Mouse (Mus musculus) liver, embryonic 13.5 days (tissue): ENCODE data around the gene Fam71e1. TPM values are rescaled to one million over a fixed set of nuclear protein-coding genes. Genes with fewer than 3 reads are reported as not detected.

Experiments
- ATAC-seq: fragments of 200-750 bp; cut with Nextera tagmentation; 2 replicates; pipeline ENCODE4 v1.8.0; 2017; ENCODE audit warnings: low read depth, mild to moderate bottlenecking, moderate number of reproducible peaks, moderate library complexity
- DNase-seq: peaks from one replicate; pipeline ENCODE4 v3.0.0; 2022
- H3K27ac ChIP-seq: fragments of 300-500 bp; sonication (generic); 2 replicates; pipeline ENCODE4 v1.5.1; 2015; ENCODE audit warnings: moderate library complexity, mild to moderate bottlenecking, inconsistent platforms
- H3K27me3 ChIP-seq: fragments of 300-500 bp; sonication (generic); 2 replicates; pipeline ENCODE4 v1.6.1; 2015; ENCODE audit warnings: mild to moderate bottlenecking, inconsistent platforms
- H3K36me3 ChIP-seq: fragments of 300-500 bp; sonication (generic); 2 replicates; pipeline ENCODE4 v1.6.1; 2015; ENCODE audit warnings: mild to moderate bottlenecking, inconsistent platforms
- H3K4me1 ChIP-seq: fragments of 300-500 bp; sonication (generic); replicated peaks from 2 replicates; pipeline ENCODE4 v1.6.1; 2015; ENCODE audit warnings: inconsistent platforms
- H3K4me2 ChIP-seq: fragments of 300-500 bp; sonication (generic); 2 replicates; pipeline ENCODE4 v1.6.1; 2015; ENCODE audit warnings: inconsistent platforms, mild to moderate bottlenecking, moderate library complexity
- H3K4me3 ChIP-seq: fragments of 300-500 bp; sonication (generic); replicated peaks from 2 replicates; pipeline ENCODE4 v1.5.1; 2015; ENCODE audit warnings: mild to moderate bottlenecking, inconsistent platforms
- H3K9ac ChIP-seq: fragments of 300-500 bp; sonication (generic); 2 replicates; pipeline ENCODE4 v1.6.1; 2015; ENCODE audit warnings: mild to moderate bottlenecking, inconsistent platforms
- H3K9me3 ChIP-seq: fragments of 300-500 bp; sonication (generic); replicated peaks from 2 replicates; pipeline ENCODE4 v1.6.1; 2016; ENCODE audit warnings: inconsistent platforms
- WGBS: fragments of 180-500 bp; shearing (Covaris S2); methylation state at CpG from one replicate; pipeline ENCODE4 v1.1.7; 2015; ENCODE audit not compliant: insufficient replicate concordance; 5-methylcytosine and 5-hydroxymethylcytosine counted together
- polyA plus RNA-seq: library from polyadenylated mRNA; unstranded; fragments of >200 nt; fragmentation: Nextera tagmentation; extraction: Ambion mirVana; gene quantifications from 2 replicates; pipeline ENCODE4 v1.2.1, GENCODE M21; 2015

The Fam71e1 gene
- polyA plus RNA-seq, 1 experiment from 2014 or later, result 1.5 TPM

DNA sequence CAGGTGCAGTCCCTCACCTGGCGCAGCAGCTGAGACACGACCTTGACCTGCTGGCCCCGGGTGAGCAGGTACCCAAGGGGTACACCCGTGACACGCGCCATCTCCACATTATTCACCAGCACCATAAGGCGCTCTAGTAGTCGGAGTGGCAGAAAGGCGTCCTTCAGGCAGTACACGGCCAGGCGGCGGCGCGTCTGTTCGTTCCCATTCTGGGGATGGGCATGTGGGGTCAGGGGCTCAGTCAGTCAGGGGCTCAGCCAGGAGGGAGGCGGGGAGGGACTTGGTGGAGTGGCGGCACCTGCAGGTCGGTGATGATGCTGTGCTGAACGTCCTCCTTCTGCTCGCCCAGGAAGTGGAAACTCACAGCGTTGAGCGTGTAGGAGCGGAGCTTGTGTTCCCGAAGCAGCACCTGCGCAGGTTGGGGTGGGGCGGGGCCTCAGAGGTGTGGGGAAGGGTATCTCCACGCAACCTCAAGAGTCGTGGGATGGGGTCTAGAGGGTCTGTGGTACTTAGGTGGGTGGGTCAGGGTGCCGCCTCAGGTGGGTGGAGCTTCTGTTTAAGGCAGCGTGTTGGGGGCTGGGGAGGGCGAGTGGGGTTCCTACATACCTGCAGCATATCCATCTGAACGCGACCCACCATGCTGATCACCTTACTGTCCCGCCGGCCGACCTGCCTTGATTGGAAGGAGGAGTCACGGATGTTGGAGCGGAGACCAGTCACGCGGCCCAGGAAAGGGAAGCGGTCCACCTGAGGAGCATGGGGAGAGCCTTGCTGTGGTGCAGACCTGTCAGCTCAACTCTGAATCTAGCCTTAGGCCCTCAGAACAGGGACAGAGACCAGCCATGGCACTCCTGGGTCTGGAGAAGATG, 42.6 kb downstream of the Fam71e1 start:
- H3K4me2 ChIP-seq, result no peak overlapping the region
- H3K9me3 ChIP-seq, result no peaks in the 10 kb centered on the region
- ATAC-seq, result no peak
- no peaks in the 10 kb centered on the region for H3K4me1 ChIP-seq
- no peaks in the 10 kb centered on the region for H3K27me3 ChIP-seq
- DNase-seq, result no peak
- H3K27ac ChIP-seq, result no peak overlapping the region
- H3K36me3 ChIP-seq, result peaks cover 100% of the 10 kb centered on the region
- H3K4me3 ChIP-seq, result no peak overlapping the region
- 89% methylated on average over 41 of the region's 41 CpGs for WGBS
- no peak overlapping the region for H3K9ac ChIP-seq

DNA sequence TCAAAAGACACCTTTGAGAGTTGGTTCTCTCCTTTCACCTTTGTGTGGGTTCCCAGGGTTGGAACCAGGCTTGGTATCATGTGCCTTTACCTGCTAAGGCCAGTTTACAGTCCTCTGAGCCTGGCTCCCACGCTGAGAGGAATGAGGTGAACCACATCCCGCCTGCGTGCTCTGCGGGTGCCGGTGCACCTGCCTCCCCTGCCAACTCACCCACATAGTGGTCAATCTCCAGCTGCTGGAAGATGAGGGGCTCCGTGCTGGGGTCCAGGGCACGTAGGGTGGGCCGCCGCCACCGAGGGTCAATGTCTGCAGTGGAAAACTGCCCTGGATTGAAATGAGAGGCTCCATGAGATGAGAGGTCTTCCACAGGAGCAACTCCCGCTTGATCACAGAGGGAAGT, 46.2 kb downstream of the Fam71e1 start:
- Histone ChIP-seq H3K4me1 (peaks cover 11% of the 10 kb centered on the region), H3K27me3 (no peaks in the 10 kb centered on the region), H3K27ac (no peak overlapping the region), H3K9ac (no peak overlapping the region), H3K4me3 (no peak overlapping the region), H3K36me3 (peaks cover 88% of the 10 kb centered on the region), H3K4me2 (no peak overlapping the region), H3K9me3 (no peaks in the 10 kb centered on the region)
- 86% methylated on average over 11 of the region's 11 CpGs for WGBS
- ATAC-seq (no peak), DNase-seq (no peak)

DNA sequence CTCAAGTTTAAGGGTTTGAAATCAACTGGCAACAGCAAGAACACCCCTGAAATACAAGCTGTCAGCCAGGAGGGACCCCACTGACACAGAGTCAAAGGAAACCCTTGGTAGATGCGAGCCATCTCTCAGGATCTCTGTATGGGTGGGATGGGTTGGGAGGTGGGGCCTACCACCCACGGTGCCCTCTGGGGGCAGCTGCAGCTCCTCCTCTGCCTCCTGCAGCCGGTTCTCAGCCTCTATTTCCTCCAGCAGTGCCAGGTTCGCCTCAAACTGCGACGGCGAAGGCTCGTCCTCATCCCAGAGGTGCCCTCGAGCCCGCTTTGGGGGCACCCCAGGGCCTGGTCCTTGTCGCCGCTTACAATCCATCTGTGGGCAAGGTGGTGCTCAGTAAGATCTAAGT, 46.7 kb downstream of the Fam71e1 start:
- peaks cover 16% of the 10 kb centered on the region for H3K4me1 ChIP-seq
- H3K9me3 ChIP-seq, result no peaks in the 10 kb centered on the region
- no peak overlapping the region for H3K4me3 ChIP-seq
- no peak overlapping the region for H3K4me2 ChIP-seq
- ATAC-seq (no peak), DNase-seq (no peak)
- H3K27me3 ChIP-seq, result no peaks in the 10 kb centered on the region
- H3K36me3 ChIP-seq, result peaks cover 83% of the 10 kb centered on the region
- no peak overlapping the region for H3K9ac ChIP-seq
- WGBS, result 73% methylated on average over 12 of the region's 12 CpGs
- no peak overlapping the region for H3K27ac ChIP-seq

DNA sequence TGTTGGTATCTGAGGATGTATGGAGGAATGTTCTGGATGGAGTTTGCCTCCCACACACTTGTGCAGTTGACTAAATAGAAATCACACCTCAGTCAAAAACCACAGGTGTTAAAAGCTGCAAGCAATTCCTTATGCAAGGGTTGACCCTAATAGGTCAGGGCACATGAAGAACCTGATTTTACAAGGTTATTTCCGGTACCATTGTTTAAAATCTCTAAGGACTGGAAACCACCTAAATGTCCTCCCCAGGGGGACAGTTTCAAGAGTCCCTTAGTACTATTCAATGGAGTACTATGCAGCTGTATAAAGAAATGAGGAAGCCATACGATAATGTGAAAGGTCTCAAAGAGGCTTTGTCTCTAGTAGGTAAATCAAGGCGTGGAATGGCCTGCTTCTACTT, 49.9 kb downstream of the Fam71e1 start:
- WGBS, result 92% methylated on average over 3 of the region's 3 CpGs
- DNase-seq, result no peak
- no peak overlapping the region for H3K4me3 ChIP-seq
- peaks cover 71% of the 10 kb centered on the region for H3K36me3 ChIP-seq
- H3K4me2 ChIP-seq, result no peak overlapping the region
- H3K27ac ChIP-seq, result no peak overlapping the region
- ATAC-seq, result no peak
- no peaks in the 10 kb centered on the region for H3K27me3 ChIP-seq
- H3K9me3 ChIP-seq, result no peaks in the 10 kb centered on the region
- no peak overlapping the region for H3K9ac ChIP-seq
- H3K4me1 ChIP-seq, result peaks cover 17% of the 10 kb centered on the region

DNA sequence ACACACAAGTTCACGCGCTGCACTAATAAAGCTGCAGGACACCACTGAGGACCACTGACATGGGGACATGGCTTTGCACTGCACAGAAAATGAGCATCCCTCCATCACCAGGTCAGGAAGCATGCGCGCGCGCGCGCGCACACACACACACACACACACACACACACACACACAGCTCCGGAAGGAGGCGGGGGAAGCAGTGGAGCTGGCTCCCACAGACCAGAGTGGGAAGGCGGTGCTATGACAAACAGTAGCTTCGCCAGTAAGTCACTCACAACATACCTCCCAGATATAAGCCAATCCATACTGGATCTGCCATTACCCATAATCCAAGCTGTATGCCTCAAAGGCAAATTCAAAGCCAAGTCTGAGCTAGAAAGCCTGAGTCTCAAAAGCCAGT, 50.7 kb downstream of the Fam71e1 start:
- Histone ChIP-seq H3K4me1 (peaks cover 17% of the 10 kb centered on the region), H3K4me2 (peak overlapping the region; percentile 92), H3K9me3 (no peaks in the 10 kb centered on the region), H3K27ac (peak overlapping the region; percentile 85), H3K4me3 (peak overlapping the region; percentile 66), H3K36me3 (peaks cover 71% of the 10 kb centered on the region), H3K27me3 (no peaks in the 10 kb centered on the region), H3K9ac (peak overlapping the region; percentile 83)
- ATAC-seq (no peak), DNase-seq (no peak)
- 92% methylated on average over 13 of the region's 13 CpGs for WGBS

DNA sequence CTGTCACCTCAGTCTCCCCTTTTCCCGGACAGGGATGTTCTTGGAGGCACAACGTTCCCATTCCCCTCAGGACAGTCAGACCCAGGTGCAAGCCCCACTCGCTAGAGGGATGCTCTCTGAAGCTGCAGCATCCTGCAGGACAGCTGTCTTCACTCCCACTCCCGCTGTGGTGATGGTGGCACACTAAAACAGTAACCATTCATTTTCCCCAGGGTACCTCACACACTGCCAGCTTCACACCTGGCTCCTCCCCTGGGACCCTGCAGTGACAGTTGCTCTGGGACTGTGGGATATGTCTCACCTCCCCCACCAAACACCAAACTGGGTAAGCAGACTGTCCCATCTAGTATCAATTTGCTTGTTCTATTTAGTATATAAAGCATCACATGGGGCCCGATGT, 51.3 kb downstream of the Fam71e1 start:
- Histone ChIP-seq H3K9me3 (no peaks in the 10 kb centered on the region), H3K9ac (peak overlapping the region; percentile 83), H3K4me1 (peaks cover 22% of the 10 kb centered on the region), H3K27ac (peak overlapping the region; percentile 85), H3K4me3 (peak overlapping the region; percentile 66), H3K4me2 (peak overlapping the region; percentile 92), H3K36me3 (peaks cover 71% of the 10 kb centered on the region), H3K27me3 (no peaks in the 10 kb centered on the region)
- DNase-seq (no peak), ATAC-seq (no peak)
- WGBS, result 26% methylated on average over 5 of the region's 5 CpGs

DNA sequence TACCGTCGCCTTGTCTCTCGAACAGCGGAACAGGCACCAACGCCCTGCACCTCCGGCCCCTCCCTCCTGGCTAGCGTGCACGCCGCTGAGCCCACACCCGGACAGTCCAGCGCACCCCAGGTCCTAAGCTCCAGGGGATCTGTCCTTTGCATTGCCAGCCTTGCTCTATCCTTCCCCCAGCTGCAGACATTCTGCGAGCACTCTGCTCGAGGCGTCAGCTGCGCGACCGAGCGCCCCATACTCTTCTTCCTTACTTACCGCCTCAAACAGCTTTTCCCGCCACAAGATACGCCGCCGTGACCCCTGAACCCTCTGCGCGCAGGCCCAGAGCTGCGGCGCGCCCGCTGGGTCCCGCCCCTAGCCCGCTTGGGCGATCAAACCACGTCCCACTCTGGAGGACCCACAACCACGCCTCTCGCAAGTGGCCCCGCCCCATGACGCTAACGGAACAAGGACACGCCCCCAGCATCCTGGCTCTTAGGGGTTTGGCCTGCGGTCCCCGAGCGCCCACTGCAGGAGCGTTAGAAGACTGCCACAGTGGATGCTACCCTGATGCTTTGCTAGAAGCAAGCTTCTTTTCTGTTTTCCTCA, 52.2 kb downstream of the Fam71e1 start, which contains the start of gene Pold1:
Gene Pold1, minus strand, starts transcription at position 353 of the 591 bp plus-strand sequence.
- peaks cover 30% of the 10 kb centered on the region for H3K4me1 ChIP-seq
- peak within 1 kb of the TSS; percentile 85 for H3K27ac ChIP-seq
- H3K36me3 ChIP-seq, result peaks cover 62% of the 10 kb centered on the region
- DNase-seq (peak; percentile 100), ATAC-seq (peak; percentile 94)
- no peaks in the 10 kb centered on the region for H3K27me3 ChIP-seq
- peak within 1 kb of the TSS; percentile 92 for H3K4me2 ChIP-seq
- no peaks in the 10 kb centered on the region for H3K9me3 ChIP-seq
- under 1% methylated on average over 43 of the region's 43 CpGs for WGBS
- peak within 1 kb of the TSS; percentile 66 for H3K4me3 ChIP-seq
- peak within 1 kb of the TSS; percentile 83 for H3K9ac ChIP-seq

DNA sequence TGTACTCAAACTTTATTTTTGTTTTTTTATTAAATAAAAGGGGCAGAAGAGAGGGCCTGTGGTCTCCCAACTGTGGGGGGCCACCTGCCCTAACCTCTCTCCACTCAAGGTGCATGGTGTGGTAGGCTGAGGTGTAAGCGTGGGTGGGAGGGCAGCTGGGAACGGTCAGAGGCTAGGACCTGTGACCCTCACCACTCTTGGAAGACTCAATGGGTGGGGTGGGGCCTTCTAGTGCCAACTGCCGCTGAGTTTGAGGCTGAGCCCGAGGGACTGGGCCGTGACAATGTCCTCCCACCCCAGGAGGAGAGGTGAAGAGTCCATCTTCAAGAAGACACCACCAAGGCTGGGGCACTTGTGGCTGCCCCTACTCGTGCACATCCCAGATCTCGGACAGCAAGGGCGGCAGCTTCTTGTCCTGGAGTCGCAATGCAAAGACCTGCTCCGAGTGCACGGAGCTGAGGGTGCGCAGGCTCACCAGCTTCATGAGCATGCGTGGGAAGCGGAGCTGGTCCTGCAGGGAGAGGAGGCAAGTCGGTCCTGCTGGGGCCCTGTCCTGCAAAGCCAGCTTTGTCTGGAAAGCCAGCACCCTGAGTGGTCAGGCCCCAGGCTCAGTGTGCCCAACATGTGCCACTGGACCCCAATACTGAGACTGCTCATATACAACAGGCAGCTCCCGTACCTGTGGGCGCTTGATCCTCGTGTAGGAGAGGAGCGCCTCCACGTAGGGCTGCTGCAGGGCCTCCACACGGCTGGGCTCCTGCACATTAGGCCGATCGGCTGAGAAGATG, 53.4 kb downstream of the Fam71e1 start:
- Histone ChIP-seq H3K4me1 (peaks cover 33% of the 10 kb centered on the region), H3K9me3 (no peaks in the 10 kb centered on the region), H3K4me2 (no peak overlapping the region), H3K9ac (no peak overlapping the region), H3K27ac (no peak overlapping the region), H3K36me3 (peaks cover 52% of the 10 kb centered on the region), H3K27me3 (no peaks in the 10 kb centered on the region), H3K4me3 (no peak overlapping the region)
- DNase-seq (no peak), ATAC-seq (no peak)
- 89% methylated on average over 23 of the region's 23 CpGs for WGBS

DNA sequence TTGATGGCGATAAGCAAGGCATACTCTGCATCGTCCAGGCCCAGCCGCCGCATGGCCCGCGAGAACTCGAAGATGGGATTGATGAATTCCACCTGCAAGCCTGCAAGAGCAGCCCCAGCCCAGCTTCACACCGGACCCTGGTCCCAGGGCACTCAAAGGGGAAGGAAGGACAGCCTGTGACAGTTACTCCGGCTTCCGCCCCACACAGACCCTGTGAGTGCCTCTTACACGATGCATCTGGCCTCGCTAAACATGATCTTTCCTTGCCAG, 54.0 kb downstream of the Fam71e1 start:
- 87% methylated on average over 12 of the region's 12 CpGs for WGBS
- H3K9ac ChIP-seq, result no peak overlapping the region
- no peak overlapping the region for H3K27ac ChIP-seq
- H3K36me3 ChIP-seq, result peaks cover 47% of the 10 kb centered on the region
- ATAC-seq, result no peak
- H3K4me1 ChIP-seq, result peaks cover 33% of the 10 kb centered on the region
- no peak overlapping the region for H3K4me2 ChIP-seq
- H3K9me3 ChIP-seq, result no peaks in the 10 kb centered on the region
- H3K4me3 ChIP-seq, result no peak overlapping the region
- no peak for DNase-seq
- no peaks in the 10 kb centered on the region for H3K27me3 ChIP-seq
